Mouse (Mus musculus): Measurements from ENCODE around the gene Stat5b. TPM values are rescaled to one million over a fixed set of nuclear protein-coding genes. Genes with fewer than 3 reads are reported as not detected.

The Stat5b gene
- polyA plus RNA-seq, 1 experiment from 2014 or later, result 13.4 TPM

GRCm38 (mm10) chr11:100842025-100842424 lies 8.5 kb downstream of the Stat5b start:
- H3K27ac ChIP-seq (ENCODE audit: low read depth, low read length), result no peak overlapping the region
- H3K4me1 ChIP-seq (replicated peaks; ENCODE audit: control insufficient read depth, insufficient read depth, low read length), result no peaks in the 10 kb centered on the region
- DNase-seq (ENCODE audit: low spot score) (no peak), ATAC-seq (ENCODE audit: low FRiP score) (no peak)
- no peaks in the 10 kb centered on the region for H3K36me3 ChIP-seq (ENCODE audit: control insufficient read depth, insufficient read depth, low read length)
- H3K4me2 ChIP-seq (replicated peaks; ENCODE audit: low read depth, low read length), result no peak overlapping the region
- WGBS, result 86% methylated on average over 7 of the region's 7 CpGs
- H3K27me3 ChIP-seq (ENCODE audit: control insufficient read depth, insufficient read depth, low read length), result no peaks in the 10 kb centered on the region
- H3K9me3 ChIP-seq (ENCODE audit: control insufficient read depth, low read length), result 0 out of 2 replicates have a peak, but pooled peaks cover 2% of the 10 kb centered on the region
- H3K9ac ChIP-seq (ENCODE audit: low read depth, low read length), result no peak overlapping the region
- no peak overlapping the region for H3K4me3 ChIP-seq (ENCODE audit: low read depth, low read length)

GRCm38 (mm10) chr11:100840866-100841265 lies 9.7 kb downstream of the Stat5b start:
- H3K27me3 ChIP-seq (ENCODE audit: control insufficient read depth, insufficient read depth, low read length), result no peaks in the 10 kb centered on the region
- WGBS, result 80% methylated on average over 12 of the region's 12 CpGs

GRCm38 (mm10) chr11:100839523-100839922 lies 11.0 kb downstream of the Stat5b start:
- Histone ChIP-seq H3K4me3 (ENCODE audit: low read depth, low read length) (no peak overlapping the region), H3K4me2 (replicated peaks; ENCODE audit: low read depth, low read length) (no peak overlapping the region), H3K27ac (ENCODE audit: low read depth, low read length) (no peak overlapping the region), H3K9me3 (ENCODE audit: control insufficient read depth, low read length) (0 out of 2 replicates have a peak, but pooled peaks cover 2% of the 10 kb centered on the region), H3K27me3 (ENCODE audit: control insufficient read depth, insufficient read depth, low read length) (no peaks in the 10 kb centered on the region), H3K9ac (ENCODE audit: low read depth, low read length) (no peak overlapping the region), H3K36me3 (ENCODE audit: control insufficient read depth, insufficient read depth, low read length) (no peaks in the 10 kb centered on the region), H3K4me1 (replicated peaks; ENCODE audit: control insufficient read depth, insufficient read depth, low read length) (no peaks in the 10 kb centered on the region)
- WGBS, result 79% methylated on average over 8 of the region's 8 CpGs
- ATAC-seq (ENCODE audit: low FRiP score) (no peak), DNase-seq (ENCODE audit: low spot score) (no peak)

More at GRCm38 (mm10) chr11:100840866-100841265, 9.7 kb downstream of the Stat5b start:
- Histone ChIP-seq H3K4me1 (replicated peaks; ENCODE audit: control insufficient read depth, insufficient read depth, low read length) (no peaks in the 10 kb centered on the region), H3K27ac (ENCODE audit: low read depth, low read length) (no peak overlapping the region), H3K4me2 (replicated peaks; ENCODE audit: low read depth, low read length) (no peak overlapping the region), H3K9ac (ENCODE audit: low read depth, low read length) (no peak overlapping the region), H3K4me3 (ENCODE audit: low read depth, low read length) (no peak overlapping the region), H3K36me3 (ENCODE audit: control insufficient read depth, insufficient read depth, low read length) (no peaks in the 10 kb centered on the region), H3K9me3 (ENCODE audit: control insufficient read depth, low read length) (0 out of 2 replicates have a peak, but pooled peaks cover 2% of the 10 kb centered on the region)
- DNase-seq (ENCODE audit: low spot score) (no peak), ATAC-seq (ENCODE audit: low FRiP score) (no peak)

- H3K9me3 ChIP-seq (ENCODE audit: control insufficient read depth, low read length), result 0 out of 2 replicates have a peak, but pooled peaks cover 2% of the 10 kb centered on the region
- H3K4me2 ChIP-seq (replicated peaks; ENCODE audit: low read depth, low read length), result no peak overlapping the region
- no peaks in the 10 kb centered on the region for H3K4me1 ChIP-seq (replicated peaks; ENCODE audit: control insufficient read depth, insufficient read depth, low read length)
- ATAC-seq (ENCODE audit: low FRiP score) (no peak), DNase-seq (ENCODE audit: low spot score) (no peak)
- H3K27ac ChIP-seq (ENCODE audit: low read depth, low read length), result no peak overlapping the region
- H3K9ac ChIP-seq (ENCODE audit: low read depth, low read length), result no peak overlapping the region
- no peak overlapping the region for H3K4me3 ChIP-seq (ENCODE audit: low read depth, low read length)
- H3K27me3 ChIP-seq (ENCODE audit: control insufficient read depth, insufficient read depth, low read length), result no peaks in the 10 kb centered on the region
- 95% methylated on average over 8 of the region's 9 CpGs for WGBS
- no peaks in the 10 kb centered on the region for H3K36me3 ChIP-seq (ENCODE audit: control insufficient read depth, insufficient read depth, low read length)
Observed at GRCm38 (mm10) chr11:100838894-100839293, 11.6 kb downstream of the Stat5b start.

GRCm38 (mm10) chr11:100836923-100837702 lies 13.4 kb downstream of the Stat5b start:
- no peak overlapping the region for H3K4me3 ChIP-seq (ENCODE audit: low read depth, low read length)
- H3K27me3 ChIP-seq (ENCODE audit: control insufficient read depth, insufficient read depth, low read length), result no peaks in the 10 kb centered on the region
- no peaks in the 10 kb centered on the region for H3K36me3 ChIP-seq (ENCODE audit: control insufficient read depth, insufficient read depth, low read length)
- ATAC-seq (ENCODE audit: low FRiP score) (no peak), DNase-seq (ENCODE audit: low spot score) (no peak)
- no peaks in the 10 kb centered on the region for H3K4me1 ChIP-seq (replicated peaks; ENCODE audit: control insufficient read depth, insufficient read depth, low read length)
- H3K9me3 ChIP-seq (ENCODE audit: control insufficient read depth, low read length), result 0 out of 2 replicates have a peak, but pooled peaks cover 2% of the 10 kb centered on the region
- no peak overlapping the region for H3K27ac ChIP-seq (ENCODE audit: low read depth, low read length)
- no peak overlapping the region for H3K9ac ChIP-seq (ENCODE audit: low read depth, low read length)
- H3K4me2 ChIP-seq (replicated peaks; ENCODE audit: low read depth, low read length), result no peak overlapping the region
- 78% methylated on average over 9 of the region's 9 CpGs for WGBS

- Histone ChIP-seq H3K36me3 (ENCODE audit: control insufficient read depth, insufficient read depth, low read length) (no peaks in the 10 kb centered on the region), H3K4me1 (replicated peaks; ENCODE audit: control insufficient read depth, insufficient read depth, low read length) (no peaks in the 10 kb centered on the region), H3K9ac (ENCODE audit: low read depth, low read length) (no peak overlapping the region), H3K4me3 (ENCODE audit: low read depth, low read length) (no peak overlapping the region), H3K4me2 (replicated peaks; ENCODE audit: low read depth, low read length) (no peak overlapping the region), H3K27ac (ENCODE audit: low read depth, low read length) (no peak overlapping the region), H3K27me3 (ENCODE audit: control insufficient read depth, insufficient read depth, low read length) (no peaks in the 10 kb centered on the region), H3K9me3 (ENCODE audit: control insufficient read depth, low read length) (0 out of 2 replicates have a peak, but pooled peaks cover 2% of the 10 kb centered on the region)
- no peak for ATAC-seq (ENCODE audit: low FRiP score)
- 70% methylated on average over 7 of the region's 7 CpGs for WGBS
- no peak for DNase-seq (ENCODE audit: low spot score)
Observed at GRCm38 (mm10) chr11:100833466-100833865, 17.1 kb downstream of the Stat5b start.

GRCm38 (mm10) chr11:100831396-100831795 lies 19.1 kb downstream of the Stat5b start:
- H3K9me3 ChIP-seq (ENCODE audit: control insufficient read depth, low read length), result no peaks in the 10 kb centered on the region
- no peak overlapping the region for H3K4me2 ChIP-seq (replicated peaks; ENCODE audit: low read depth, low read length)
- no peaks in the 10 kb centered on the region for H3K4me1 ChIP-seq (replicated peaks; ENCODE audit: control insufficient read depth, insufficient read depth, low read length)
- H3K36me3 ChIP-seq (ENCODE audit: control insufficient read depth, insufficient read depth, low read length), result no peaks in the 10 kb centered on the region
- no peak overlapping the region for H3K9ac ChIP-seq (ENCODE audit: low read depth, low read length)
- WGBS, result 80% methylated on average over 10 of the region's 10 CpGs
- H3K4me3 ChIP-seq (ENCODE audit: low read depth, low read length), result no peak overlapping the region
- no peaks in the 10 kb centered on the region for H3K27me3 ChIP-seq (ENCODE audit: control insufficient read depth, insufficient read depth, low read length)
- DNase-seq (ENCODE audit: low spot score), result no peak
- H3K27ac ChIP-seq (ENCODE audit: low read depth, low read length), result no peak overlapping the region
- no peak for ATAC-seq (ENCODE audit: low FRiP score)

GRCm38 (mm10) chr11:100829691-100830090 lies 20.8 kb downstream of the Stat5b start:
- 87% methylated on average over 12 of the region's 12 CpGs for WGBS
- Histone ChIP-seq H3K36me3 (ENCODE audit: control insufficient read depth, insufficient read depth, low read length) (no peaks in the 10 kb centered on the region), H3K27ac (ENCODE audit: low read depth, low read length) (no peak overlapping the region), H3K9me3 (ENCODE audit: control insufficient read depth, low read length) (no peaks in the 10 kb centered on the region), H3K27me3 (ENCODE audit: control insufficient read depth, insufficient read depth, low read length) (no peaks in the 10 kb centered on the region), H3K4me2 (replicated peaks; ENCODE audit: low read depth, low read length) (no peak overlapping the region), H3K4me1 (replicated peaks; ENCODE audit: control insufficient read depth, insufficient read depth, low read length) (no peaks in the 10 kb centered on the region), H3K4me3 (ENCODE audit: low read depth, low read length) (no peak overlapping the region), H3K9ac (ENCODE audit: low read depth, low read length) (no peak overlapping the region)
- no peak for ATAC-seq (ENCODE audit: low FRiP score)
- DNase-seq (ENCODE audit: low spot score), result no peak

GRCm38 (mm10) chr11:100828676-100829151 lies 21.8 kb downstream of the Stat5b start:
- ATAC-seq (ENCODE audit: low FRiP score) (no peak), DNase-seq (ENCODE audit: low spot score) (no peak)
- no peaks in the 10 kb centered on the region for H3K27me3 ChIP-seq (ENCODE audit: control insufficient read depth, insufficient read depth, low read length)
- H3K9me3 ChIP-seq (ENCODE audit: control insufficient read depth, low read length), result no peaks in the 10 kb centered on the region
- no peak overlapping the region for H3K27ac ChIP-seq (ENCODE audit: low read depth, low read length)
- H3K9ac ChIP-seq (ENCODE audit: low read depth, low read length), result no peak overlapping the region
- no peak overlapping the region for H3K4me2 ChIP-seq (replicated peaks; ENCODE audit: low read depth, low read length)
- H3K36me3 ChIP-seq (ENCODE audit: control insufficient read depth, insufficient read depth, low read length), result no peaks in the 10 kb centered on the region
- no peak overlapping the region for H3K4me3 ChIP-seq (ENCODE audit: low read depth, low read length)
- no peaks in the 10 kb centered on the region for H3K4me1 ChIP-seq (replicated peaks; ENCODE audit: control insufficient read depth, insufficient read depth, low read length)
- 73% methylated on average over 10 of the region's 10 CpGs for whole genome bisulfite sequencing
